Mouse (Mus musculus): Measurements from ENCODE around the gene Hic2.

Hic2 gene

DNA sequence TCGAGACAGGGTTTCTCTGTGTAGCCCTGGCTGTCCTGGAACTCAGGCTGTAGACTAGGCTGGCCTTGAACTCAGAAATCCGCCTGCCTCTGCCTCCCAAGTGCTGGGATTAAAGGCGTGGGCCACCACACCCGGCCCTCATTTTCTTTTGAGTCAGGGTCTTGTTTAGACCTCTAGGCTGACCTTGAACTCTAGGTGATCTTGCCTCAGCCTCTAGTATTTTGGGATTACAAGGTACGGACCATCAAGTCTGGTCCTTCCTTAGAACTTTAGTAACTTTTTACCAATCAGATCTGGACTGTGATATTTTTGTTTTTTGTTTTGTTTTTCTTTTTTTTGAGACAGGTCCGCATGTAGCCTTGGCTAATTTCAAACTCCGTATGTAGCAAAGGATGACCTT lies 42.3 kb downstream of the Hic2 start, which contains the start of gene Tmem191c:
Gene Tmem191c, plus strand, starts transcription at position 357 of the 400 bp plus-strand sequence.
- DNase-seq (ENCODE audit: low spot score in 2 of 2), result no peak

DNA sequence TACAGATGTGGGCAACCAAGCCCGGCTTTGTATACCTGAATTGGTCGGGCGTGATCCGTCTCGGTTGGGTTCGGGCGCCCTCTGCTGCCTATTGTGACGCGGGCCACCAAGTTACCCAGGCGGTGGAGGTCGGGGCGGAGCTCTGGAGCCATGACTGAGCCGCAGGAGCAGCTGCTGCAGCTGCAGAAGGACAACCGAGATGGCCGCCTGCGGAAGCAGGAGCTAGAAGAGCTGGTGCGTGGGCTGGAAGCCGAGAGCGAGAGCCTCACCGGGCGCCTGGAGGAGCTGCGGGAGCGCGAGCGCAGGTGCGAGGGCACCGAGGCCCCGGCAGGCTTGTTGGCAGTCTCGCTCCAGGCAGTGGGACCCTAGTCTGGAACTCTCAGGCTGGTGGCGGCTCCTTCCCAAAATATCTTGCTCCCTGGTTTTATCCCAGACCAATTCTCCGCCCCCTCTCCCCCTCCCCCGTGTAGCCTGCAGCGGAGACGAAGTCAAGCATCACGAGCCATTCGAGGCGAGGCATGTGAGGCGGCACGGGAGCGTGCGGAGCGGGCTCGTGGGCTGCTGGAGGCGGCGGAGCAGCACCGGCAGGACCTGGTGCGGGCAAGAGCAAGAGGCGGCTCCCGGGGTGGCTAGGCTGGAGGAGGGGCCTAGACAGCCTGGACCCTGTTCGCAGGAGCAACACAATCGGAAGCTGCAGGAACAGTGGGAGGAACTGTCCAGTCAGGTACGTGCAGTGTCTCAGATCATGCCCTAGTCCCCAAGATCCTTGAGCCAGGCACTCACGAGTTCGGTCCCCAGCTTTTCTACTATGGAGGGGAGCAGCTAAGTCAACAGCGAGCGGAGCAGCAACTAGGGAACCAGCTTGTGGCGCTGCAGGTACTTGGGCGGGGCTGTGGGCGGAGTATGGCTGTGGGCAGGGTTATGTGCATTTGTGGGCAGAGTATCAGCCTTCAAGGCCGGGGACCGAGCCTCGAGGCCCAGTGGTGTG lies 43.1 kb downstream of the Hic2 start:
- DNase-seq (ENCODE audit: low spot score in 2 of 2), result peak; percentile 87 to 94

DNA sequence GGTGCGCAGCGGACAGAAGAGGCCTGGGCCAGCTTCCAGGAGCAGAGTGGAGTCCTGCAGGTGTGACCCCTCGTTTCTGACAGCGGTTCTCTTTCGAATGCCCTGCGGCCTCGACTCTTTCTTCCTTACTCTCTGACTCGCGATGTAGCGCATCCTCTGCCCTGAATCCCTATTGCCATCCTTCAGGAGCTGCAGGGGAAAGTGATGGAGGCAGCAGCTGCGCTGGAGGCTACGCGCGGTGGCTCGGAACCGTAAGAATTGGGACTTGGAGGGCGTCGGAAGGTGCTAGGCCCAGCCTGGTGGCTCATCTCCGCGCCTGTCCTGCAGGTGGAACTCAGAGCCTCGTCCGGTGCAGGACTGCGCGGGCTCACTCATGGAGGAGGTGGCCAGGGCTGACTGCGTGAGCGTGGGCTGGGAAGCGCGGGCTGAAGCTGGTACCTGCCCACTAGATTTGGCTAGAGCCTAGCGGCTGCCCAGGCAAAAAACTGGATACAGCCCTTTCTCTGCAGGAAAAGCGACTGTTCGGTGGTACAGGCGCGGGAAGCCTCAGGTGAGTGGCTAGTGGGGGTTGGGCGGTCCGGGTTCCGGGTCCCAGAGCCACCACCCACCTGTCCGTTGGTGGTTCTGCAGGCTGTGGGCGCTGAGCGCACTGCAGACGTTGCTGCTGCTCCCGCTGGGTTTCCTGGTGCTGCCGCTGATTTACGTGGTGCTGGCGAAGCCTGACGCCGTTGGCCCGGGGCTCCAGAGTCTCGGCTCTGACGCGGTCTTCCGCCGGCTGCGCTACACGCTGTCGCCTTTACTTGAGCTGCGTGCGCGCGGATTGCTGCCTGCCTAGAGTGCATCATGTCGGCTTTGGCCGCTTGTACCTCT lies 44.2 kb downstream of the Hic2 start:
- no peak for DNase-seq (ENCODE audit: low spot score in 2 of 2)

- no peak for DNase-seq (ENCODE audit: low spot score in 2 of 2)
Observed at GRCm38 (mm10) chr16:17280471-17280870, 47.1 kb downstream of the Hic2 start.

- no peak for DNase-seq (ENCODE audit: low spot score in 2 of 2)
Observed at GRCm38 (mm10) chr16:17283151-17283550, 49.8 kb downstream of the Hic2 start.

GRCm38 (mm10) chr16:17287103-17287502 lies 53.7 kb downstream of the Hic2 start:
- DNase-seq (ENCODE audit: low spot score in 2 of 2), result no peak

- no peak for DNase-seq (ENCODE audit: low spot score in 2 of 2)
Observed at GRCm38 (mm10) chr16:17291016-17291415, 57.6 kb downstream of the Hic2 start.

GRCm38 (mm10) chr16:17292751-17293150 lies 59.4 kb downstream of the Hic2 start:
- DNase-seq (ENCODE audit: low spot score in 2 of 2), result peak; percentile 53 to 79

- no peak for DNase-seq (ENCODE audit: low spot score in 2 of 2)
Observed at GRCm38 (mm10) chr16:17300818-17301217, 67.4 kb downstream of the Hic2 start.

- no peak for DNase-seq (ENCODE audit: low spot score in 2 of 2)
Observed at GRCm38 (mm10) chr16:17303521-17304245, 70.3 kb downstream of the Hic2 start.

DNA sequence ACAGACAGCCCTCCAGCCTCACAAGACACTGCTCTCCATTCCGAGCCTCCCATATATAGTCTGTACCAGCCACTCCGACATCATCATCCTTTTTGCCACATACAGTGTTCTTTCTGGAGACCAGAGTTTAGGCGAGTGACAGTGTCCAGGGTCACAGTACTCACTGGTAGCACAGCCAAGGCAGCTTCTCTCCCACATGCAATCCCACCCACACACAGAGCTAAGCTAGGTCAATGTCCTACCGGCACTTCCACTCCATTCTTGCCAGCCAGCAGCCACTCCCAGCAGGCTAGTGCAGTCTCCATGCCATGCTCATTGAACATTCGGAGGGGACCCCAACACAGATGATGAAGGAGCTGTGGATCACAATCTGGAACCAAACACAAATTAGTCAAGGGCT lies 74.1 kb downstream of the Hic2 start:
- DNase-seq (ENCODE audit: low spot score in 2 of 2), result no peak

GRCm38 (mm10) chr16:17309036-17309435 lies 75.7 kb downstream of the Hic2 start:
- no peak for DNase-seq (ENCODE audit: low spot score in 2 of 2)

- DNase-seq (ENCODE audit: low spot score in 2 of 2), result no peak
Observed at GRCm38 (mm10) chr16:17312531-17312930, 79.2 kb downstream of the Hic2 start.
